Mouse (Mus musculus) E14TG2a.4 (cell line): ENCODE measurements around the gene Myo7a.

Experiments
- CTCF ChIP-seq: conservative IDR thresholded peaks from 2 replicates; pipeline ENCODE4 v1.5.1; 2014; ENCODE audit warnings: low read length
- NANOG ChIP-seq: IDR thresholded peaks from 2 replicates; pipeline ENCODE4 v1.6.1; 2014; ENCODE audit warnings: borderline replicate concordance, low read length, mixed read lengths

DNA sequence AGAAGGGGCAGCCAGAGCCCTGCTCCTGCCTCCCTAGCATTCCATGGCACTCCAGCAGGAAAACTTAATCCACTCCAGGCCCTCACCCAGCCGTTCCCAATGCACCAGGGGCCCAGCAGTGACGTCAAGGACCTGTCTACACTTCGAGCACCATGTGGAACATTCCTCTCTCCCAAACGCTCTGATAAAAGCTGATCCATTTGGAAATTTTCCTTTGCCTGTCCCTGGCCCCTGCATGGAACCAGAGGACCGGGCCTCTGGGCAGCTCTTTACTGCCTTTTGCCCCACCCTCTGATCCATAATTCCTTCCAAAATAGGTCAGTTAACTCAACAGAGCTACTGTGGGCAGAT lies 15.4 kb downstream of the Myo7a start:
- TF ChIP-seq CTCF (no peak), NANOG (no peak)
